Mouse (Mus musculus) kidney, adult 9 months (tissue): Measurements from ENCODE around the gene Adipor2.

ENCODE experiments used
- DNase-seq: peaks from one replicate; pipeline ENCODE4 v3.0.0; 2022

Adipor2 gene

DNA sequence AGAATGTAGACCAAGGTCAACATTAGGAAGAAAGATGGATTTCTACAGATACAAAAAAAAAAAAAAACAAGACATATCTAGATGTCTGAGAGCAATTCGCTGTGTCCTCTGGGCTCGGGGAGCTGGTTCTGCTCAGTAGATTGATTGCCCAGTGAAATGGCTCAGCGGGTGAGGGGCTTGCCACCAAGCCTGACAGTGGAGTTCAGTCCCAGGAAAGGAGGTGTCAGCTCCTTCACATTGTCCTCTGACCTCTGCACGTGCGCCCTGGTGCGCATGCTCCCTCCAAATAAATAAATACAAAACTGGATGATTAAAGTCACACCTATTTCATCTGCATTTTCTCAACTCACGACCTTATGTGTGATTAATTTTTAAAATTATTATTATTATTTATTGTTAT, 1.9 kb upstream of the Adipor2 start:
- DNase-seq, result no peak

DNA sequence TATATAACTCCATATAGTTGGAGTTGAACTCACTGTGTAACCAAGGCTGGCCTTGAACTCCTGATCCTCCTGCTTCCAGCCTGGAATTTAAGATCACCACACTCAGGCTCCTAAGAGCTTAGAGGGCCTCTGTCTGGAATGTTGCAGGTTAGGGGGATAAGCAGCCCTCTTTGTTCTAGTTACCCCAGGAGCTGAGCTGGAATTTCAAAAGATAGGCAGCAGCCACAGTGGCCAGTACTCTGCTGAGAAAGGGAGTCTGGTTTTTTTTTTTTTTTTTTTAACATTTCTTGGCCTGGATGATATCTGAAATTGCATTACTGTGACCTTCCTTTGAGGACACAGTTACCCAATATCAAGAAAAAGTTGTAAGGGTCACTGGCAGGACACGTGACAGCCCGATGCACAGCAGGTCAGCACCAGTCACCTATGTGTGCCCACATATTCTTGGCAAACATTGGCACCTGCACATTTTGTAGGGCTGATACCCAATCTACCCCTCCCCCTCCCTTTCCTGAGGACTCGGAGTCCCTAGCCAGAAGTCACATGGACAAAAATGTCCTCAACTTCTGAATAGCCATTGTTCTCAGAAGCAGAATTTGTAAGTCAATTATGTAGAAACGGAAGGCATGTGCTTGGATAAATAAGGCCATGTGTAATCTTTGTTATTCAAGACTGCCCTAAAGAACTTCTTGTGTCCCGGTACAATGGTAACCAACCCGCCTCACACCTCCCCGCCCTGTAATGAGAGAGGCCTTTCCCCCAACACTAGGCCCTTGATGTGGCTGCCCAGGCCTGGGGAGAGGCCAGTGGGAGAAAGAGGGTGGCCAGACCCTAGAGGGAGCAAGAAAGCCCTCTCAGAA, 1.1 kb upstream of the Adipor2 start:
- peak; percentile 35 for DNase-seq

DNA sequence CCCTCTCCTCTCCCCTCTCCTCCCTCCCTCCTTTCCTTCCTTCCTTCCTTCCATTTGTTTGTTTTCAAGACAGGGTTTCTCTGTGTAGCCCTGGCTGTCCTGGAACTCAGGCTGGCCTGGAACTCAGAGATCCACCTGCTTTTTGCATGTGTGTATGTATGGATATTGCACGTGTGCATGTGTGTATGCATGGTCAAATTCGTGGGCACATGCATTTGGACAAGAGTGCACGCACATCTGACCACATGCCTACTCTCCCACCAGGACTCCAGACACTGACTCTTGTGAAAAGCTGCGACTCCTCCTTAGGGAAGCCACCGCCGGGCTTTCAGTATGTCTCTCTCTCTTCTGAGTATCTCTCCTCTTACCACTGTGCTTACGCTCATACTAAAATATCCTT, 317 bp upstream of the Adipor2 start:
- DNase-seq, result no peak

DNA sequence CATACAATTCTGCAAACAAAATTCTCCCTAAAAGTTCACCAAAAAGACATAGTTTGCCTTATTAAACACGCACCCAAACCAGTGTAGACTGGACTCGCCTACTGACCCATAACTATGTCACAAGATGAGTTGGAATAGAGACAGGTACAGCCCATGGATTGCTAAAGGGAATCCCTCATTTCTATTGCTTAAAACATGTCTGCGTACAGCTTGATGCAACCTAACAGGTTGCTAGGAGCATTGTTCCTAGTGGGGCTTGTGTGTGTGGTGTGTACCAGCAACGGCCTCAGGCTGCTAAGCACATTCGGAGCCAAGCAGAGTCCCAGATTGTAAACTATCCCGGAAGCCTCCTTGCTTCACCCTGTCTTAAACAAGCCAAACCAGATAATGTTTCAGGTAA, 861 bp downstream of the Adipor2 start:
- no peak for DNase-seq

DNA sequence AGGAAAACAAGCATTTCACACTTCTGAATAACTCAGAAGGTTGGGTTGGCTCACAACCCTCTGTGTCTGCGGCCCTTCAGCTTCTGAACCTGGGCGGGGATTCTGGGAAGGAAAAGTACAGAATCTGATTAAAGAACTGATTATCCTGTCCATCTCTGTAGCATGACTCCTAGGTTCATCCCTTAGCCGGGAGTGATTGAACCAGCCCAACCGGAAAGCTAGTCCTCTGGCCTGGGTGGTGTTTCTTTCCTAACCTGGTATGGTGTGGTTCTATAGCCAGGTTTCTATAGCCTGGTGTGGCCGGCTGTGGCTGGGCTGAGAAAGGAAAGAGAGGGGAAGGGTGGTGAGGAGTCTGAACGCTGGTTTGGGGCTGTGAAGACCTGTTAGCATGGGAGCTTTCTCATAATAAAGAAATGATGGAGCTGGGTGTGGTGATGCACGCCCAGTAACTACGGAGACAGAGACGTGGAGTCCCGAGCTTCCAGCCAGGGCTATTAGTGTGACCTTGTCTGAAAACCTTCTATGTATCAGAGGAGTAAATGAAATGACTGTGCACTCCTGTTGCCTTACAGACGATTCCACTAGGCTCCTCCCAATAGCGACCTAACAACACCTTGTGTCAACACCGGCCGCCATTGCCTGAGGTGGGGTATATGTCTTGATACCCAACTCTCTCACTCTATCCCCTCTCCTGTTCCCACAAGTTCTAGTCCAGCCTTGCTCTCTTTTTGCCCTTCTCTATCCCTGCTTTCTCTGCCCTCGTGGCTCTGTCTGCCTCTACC, 3.1 kb downstream of the Adipor2 start:
- no peak for DNase-seq

DNA sequence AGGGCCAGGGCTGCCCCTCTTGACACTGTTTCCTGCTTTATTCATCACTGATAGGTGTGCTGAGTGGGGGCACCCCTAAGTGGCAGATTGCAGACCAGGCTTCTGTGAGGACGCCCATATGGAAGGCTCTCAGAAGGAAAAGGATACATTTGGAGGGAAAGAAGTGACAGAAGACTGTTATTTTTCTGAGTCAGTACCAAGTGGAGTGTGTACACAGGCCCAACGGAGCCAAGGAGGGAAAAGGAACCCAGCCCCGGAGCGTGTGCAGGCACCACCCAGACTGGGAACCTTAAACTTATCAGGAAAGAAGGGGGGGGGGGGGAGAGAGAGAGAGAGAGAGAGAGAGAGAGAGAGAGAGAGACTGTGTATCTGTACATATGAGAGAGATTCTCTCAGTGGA, 4.9 kb downstream of the Adipor2 start:
- DNase-seq, result no peak

DNA sequence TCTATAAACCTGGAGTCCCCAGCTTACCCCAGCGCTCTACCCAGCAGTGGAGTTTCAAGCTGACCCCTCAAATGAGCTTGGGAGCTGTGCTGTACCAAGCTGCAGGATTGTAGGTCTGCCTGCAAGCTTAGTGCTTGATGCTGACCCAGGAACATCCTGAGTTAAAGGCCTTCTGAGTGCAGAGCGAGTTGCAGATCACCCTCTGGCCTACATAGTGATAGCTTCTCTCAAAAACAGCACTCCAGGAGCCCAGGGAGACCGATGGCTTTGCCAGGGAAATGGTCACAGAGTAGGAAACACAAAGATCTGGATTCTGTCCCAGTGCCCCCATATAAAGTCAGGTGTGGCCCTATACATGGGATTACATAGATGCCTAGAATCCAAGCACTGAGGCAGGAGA, 6.0 kb downstream of the Adipor2 start:
- DNase-seq, result no peak

DNA sequence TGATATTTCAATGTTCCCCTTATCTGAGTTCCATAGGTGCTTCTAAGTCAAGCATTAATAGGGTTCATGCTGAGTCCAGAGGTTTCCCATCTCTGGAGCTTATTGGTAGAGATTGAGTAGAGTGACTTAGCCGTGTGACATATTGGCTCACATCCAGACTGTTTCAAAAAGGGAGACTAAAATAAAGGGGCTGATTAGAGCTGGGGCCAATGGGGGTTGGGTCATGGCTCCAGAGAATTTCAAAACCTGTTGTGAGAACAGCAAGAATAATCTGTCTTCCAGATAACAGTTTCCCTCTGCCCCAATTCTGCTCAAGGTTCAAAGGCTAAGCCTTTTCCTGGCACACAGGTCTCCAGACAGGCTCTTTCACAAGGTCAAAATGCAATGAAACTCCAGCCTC, 7.7 kb downstream of the Adipor2 start:
- DNase-seq, result no peak

DNA sequence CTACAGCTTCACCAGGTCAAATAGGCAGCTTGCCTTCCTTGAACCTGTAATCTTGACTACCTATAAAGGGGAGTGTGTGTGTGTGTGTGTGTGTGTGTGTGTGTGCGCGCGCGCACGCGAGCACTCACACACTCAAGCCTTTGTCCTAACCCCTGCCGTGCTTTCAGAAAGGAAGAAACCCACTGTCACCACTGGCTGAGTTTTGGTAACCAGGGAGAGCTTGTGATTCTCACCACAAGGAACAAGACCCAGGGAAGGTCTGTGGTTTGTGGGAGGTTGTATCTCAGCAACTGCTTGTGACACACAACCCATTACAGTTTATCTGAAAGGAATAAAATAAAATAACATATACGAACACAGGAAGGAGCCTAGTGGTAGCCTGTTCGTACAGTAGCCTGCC, 8.9 kb downstream of the Adipor2 start:
- no peak for DNase-seq

DNA sequence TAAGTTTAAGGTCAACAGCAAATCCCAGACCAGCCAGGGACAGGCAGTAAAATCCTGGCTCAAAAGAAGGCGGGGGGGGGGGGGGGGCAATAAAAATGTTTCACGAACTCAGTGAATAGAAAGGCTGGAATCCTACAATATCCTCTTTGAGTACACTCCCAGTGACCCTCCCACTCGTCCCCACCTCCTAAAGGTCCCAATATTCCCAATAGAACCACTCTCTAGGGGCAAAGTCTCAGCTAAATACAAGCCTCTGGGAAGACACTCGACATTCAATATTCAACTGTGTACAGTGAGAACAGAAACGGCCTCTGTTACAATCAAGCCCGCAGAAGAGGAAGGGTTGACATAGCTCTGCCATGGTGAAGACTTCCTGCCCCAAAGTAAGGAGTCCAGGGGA, 9.7 kb downstream of the Adipor2 start:
- no peak for DNase-seq

DNA sequence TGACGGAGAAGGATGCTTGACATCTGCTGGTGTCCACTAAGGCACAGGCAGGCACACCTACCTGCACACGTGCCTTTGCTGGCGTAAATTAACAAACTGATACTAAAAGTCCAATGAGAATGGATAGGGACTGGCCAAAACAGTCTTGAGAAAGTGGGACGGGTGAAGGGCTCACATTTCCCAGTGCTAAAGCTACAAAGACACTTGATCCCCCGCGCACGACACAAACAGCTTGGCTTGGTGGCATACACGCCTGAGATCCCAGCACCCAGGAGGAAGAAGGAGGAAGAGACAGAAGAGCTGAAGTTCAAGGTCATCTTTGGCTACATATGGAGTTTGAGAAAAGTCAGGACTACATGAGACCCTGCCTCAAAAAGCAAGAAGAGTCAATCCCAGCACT, 11.0 kb downstream of the Adipor2 start:
- no peak for DNase-seq

DNA sequence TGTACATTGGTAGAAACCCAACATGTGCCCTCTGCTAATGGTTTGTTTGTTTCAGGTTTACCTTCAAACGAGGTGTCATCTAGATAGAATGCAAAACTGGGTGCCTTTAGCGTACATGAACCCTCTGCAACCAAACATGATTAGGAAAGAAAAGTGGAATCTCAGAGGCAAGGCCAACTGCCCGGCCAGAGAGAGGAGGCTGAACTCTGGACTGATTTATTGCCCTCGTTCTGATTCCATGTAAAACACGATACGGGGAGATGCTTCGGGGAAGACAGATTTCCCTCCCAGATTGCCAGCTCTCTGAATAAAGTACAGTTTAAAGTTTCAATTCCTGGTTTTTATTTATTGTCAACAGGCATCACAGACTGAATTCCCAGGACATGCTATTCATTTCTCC, 12.2 kb downstream of the Adipor2 start:
- DNase-seq, result peak; percentile 43

DNA sequence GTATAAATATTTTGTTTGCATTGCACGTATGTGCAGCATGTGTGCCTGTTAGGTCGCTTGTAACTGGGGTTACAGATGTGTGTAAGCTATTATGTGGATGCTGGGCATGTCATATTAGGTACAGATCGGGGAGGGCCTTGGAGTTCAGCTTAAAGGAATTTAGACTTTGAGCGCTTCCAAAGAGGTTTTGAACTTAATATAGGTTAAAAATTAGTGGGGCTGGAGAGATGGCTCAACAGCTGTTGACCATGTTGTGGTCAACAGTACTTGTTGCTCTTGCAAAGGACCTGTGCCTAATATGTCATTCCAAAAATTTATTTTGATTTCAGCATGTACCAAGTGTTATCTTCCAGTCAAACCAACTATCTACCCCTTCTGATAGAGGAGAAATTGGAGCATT, 12.7 kb downstream of the Adipor2 start:
- DNase-seq, result no peak

DNA sequence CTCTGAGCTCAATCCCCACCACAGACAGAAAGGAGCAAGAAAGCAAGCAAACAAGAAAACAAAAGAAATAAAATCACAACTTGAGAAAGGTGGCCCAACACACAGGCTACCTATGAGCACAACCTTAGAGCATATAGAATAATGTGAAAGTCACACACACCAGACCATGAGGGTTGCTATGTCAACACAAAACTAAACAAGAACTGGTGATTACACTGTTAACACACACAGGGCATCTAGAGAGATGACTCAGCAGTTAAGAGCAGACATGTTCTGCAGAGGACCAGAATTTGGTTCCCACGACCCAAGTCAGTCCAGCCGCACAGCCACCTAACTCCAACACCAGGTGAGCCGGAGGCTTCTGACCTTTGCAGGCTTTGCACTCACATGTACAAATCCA, 14.5 kb downstream of the Adipor2 start:
- no peak for DNase-seq

DNA sequence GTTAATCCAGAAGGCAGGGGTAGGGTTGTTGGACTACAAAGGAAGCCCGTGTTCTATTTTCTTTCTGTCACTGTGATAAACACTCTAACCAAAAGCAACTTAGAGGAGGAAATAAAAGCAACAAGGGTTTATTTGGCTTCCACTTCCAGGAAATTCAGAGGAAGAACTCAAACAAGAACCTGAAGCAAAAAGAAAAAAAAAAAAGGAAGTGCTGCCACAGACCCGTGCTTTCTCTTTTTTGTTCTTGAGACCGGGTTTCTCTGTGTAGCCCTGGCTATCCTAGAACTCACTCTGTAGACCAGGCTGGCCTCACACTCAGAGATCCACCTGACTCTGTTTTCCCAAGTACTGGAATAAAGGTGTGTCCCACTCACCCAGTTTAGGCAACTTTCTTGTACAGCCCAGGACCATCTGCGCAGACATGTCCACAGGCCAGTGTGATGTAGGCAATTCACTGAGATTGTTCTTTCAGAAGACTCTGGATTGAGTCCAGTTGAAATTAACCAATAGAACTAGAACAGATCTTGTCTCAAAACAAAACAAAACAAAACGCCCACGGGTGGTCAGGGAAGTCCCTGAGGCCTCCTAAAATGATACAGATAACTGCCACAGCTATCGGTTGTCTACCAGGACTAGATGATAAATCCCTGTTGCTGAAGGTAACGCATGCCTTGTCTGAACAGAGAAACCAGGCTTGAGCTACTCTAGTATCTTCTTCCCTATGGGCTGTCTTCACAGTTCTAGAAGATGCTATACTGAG, 15.8 kb downstream of the Adipor2 start:
- no peak for DNase-seq

DNA sequence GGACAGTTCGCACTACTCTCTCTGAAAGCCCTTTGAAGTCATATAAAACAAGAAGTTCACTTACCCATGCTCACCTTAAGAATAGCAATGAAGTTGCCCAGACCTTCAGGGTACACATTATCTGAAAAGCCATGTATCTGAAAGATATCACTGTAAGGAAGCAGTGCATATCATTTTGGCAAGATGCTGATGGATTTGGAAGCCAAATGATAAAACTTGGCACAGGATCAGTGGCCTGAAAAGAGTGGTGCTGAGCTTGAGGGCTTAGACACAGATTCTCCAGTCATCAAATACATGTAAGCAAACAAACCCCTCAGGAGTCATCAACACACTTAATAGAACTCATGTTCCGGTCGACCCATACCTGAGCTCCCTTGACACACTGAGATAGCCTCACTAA, 16.9 kb downstream of the Adipor2 start:
- DNase-seq, result no peak

DNA sequence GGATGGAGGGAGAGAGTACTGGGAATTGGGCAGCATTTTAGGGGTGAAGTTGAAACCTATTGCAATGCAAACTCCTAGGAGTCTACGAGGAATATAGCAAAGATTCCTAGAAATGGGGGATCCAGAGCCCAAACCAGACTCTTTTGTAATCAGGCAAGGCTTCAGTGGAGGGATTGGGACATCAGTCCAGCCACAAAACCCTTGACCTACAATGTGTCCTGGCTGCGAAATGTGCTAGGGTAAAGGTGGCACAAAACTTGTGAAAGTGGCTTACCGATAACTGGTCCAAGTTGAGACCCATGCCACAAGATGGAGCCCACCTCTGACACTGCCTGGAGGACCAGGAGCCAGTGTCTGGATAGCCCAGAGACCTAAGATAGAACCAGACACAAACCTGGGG, 18.1 kb downstream of the Adipor2 start:
- DNase-seq, result no peak

DNA sequence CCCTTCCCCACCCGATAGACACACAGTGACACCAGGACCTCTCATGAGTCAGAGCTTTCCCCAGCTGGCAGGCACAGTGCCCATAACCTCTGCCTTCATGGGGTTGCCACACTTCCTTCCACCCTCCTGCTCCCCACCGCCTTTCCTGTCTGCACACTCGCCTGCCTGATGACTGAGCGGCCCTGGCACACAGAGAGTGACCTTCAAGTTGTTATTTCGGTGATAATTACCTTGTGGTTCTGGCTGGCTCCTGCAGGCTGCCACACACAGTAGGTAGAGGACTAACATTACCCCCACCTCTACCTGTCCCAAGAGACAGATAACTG, 21.2 kb downstream of the Adipor2 start:
- peak; percentile 59 for DNase-seq

DNA sequence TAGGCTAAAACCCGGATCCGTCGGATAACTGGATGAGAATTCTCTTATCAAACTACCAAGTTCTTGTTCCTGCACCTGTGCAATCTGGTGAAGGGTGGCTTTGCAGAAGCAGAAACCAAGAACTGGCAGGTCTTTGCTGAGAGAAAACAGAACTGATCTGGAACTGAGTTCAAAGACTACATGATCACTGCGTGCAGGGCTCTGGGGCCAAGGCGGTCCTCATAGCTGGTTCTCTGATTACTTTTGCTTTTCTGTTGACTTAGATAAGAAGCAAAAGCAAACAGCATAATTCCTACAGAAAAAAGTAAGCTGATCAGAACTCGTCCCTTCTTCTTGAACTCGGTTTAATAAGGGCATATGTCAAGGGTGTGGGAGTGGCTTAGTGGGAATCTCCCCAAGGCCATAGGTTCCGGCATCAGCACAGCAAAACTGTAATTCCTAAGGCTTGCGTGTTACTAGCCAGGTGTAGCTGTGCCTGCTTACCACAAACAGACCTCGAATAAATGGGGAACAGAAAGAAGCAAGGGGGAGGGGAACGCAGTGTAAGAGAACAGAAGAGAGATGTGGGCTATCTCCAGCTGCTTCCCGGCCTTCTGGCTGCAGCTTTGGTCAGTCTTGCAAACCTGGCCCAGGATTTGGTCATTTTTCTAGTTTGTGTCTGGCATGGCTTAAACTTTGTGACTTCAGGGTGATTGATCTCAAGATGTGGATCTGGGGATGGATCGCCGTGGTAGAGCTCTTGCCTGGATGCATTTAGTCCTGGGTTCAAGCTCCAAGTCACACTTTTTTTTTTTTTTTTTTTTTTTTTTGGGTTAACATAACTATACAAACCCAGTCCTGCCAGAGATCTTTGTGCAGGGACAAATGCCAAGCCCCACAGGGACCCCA, 21.8 kb downstream of the Adipor2 start:
- DNase-seq, result no peak

DNA sequence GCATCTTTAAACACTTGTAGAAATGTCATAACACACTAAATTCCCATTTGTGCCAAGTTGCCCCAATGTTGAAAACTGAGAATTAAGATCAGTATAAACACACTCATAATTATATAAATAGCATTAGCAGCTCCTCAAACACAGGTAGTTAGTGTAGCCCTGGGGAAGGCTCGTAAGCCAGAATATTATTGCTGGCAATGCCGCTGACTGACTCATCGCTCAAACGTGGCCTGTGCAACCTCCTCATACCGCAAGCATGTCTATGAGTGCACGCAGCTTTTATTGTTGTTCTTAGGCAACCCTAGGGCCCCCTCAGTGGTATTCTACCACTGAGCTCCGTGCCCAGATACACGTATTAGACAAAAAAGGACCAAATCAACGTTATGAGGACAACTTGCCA, 24.7 kb downstream of the Adipor2 start:
- DNase-seq, result no peak

DNA sequence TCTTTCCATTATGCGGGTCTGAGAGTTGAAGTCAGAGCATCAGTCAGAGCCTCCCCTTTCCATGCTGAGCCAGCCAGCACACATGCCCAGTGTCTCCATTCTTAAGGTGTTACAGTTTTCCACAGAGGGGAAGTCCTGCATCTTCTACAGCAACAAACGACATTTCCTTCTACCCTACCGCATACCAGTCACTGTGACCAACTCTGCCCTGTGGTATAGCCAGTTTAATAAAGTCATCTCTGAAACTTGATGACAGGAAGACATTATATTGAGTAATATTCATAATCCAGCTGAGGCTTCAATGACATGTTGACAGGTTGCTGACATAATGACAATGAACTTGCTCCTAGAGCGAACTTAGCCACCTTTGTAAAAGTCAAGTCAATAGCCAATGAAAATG, 26.8 kb downstream of the Adipor2 start:
- DNase-seq, result no peak

DNA sequence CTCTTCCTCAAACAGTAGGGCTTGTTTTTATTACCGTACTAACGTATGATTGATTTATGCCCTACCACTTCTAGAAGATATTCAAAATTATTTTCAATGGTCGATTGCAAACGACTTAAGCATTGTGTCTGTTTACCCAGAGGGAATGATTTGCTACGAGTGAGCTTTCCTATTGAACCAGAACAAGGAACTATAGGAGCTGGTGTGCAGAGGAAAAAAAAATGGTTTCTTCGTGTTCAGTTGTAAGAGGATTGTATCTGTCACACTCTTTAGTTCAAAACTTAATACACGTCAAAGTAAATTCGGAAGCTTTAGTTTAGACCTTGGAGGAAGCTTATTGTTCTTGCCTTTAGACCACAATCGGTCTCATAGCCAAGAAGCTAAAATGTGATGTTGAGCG, 28.4 kb downstream of the Adipor2 start:
- no peak for DNase-seq

DNA sequence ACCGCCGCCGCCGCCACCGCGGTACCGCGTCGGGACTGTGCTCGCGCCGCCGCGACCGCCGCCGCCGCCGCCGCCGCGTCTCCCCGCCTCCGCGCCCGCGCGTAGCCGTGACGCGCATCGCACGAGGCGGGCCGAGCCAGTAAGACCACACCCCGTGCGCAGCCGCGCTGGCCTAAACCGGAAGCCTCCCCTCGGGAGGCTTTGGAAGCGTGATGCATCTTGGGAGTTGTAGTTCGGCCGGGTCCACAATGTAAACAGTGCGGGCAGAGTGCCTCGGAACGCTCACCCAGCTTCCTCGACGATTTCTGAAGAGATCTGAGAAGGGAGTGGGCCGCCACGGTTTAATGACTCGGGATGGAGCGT, 28.9 kb downstream of the Adipor2 start:
- peak; percentile 96 for DNase-seq
